Mouse (Mus musculus) heart, adult 2 months (tissue): ENCODE results near the gene Plppr5.

Source experiments
- CTCF ChIP-seq: fragments of 200-600 bp; IDR thresholded peaks from 2 replicates; pipeline ENCODE4 v1.8.1; 2022; ENCODE audit warnings: antibody characterized with exemption, mild to moderate bottlenecking, moderate library complexity
- EP300 ChIP-seq: fragments of 200-500 bp; IDR thresholded peaks from 2 replicates; pipeline ENCODE4 v1.6.1; 2011; ENCODE audit warnings: low read depth, low read length, control low read depth; ENCODE audit not compliant: insufficient read depth

GRCm38 (mm10) chr3:117556972-117557371, 17.7 kb upstream of the Plppr5 start:
- no peak for TF ChIP-seq EP300
- no peak for TF ChIP-seq CTCF
